Mouse (Mus musculus): Measurements from ENCODE around the gene Ubxn7.

Gene Ubxn7

DNA sequence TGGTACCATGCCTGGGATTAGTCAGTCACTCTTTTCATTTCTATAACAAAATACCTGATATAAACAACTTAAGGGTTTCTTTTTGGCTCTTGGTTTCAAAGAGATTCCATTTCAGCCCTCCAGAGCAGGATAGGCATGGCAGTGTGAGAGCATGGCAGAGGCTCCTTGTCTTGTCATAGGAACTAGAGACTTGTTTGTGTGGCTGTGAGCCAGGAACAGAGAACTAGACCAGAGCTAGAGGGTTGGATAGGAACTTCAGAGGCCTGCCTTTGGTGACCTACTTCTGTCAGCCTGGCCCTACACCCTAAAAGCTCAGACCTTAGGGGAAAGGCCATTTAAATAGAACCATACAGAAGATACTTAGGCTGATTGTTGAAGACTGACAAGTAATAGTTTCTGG is 50.8 kb downstream of the Ubxn7 start:
- no peak for DNase-seq (ENCODE audit: low spot score)

DNA sequence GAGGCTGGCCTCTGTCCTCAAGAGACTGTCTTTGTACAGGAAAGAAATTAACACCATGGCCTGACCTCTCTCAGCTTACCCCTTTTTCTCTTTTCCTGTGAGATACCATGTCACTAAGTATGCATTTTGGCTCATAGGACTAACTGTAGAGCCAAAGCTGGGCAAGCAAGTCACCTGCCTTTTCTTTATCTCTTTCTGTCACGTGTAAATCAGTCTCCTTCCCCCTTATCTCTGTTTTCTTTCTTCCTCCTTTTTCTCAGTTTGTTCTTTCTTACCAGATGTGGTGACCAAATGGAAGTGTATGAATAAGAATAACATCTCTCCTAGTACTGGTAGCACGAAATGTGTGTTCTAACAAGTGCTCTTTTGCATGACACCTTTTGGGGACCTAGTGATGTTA is 52.8 kb downstream of the Ubxn7 start:
- no peak for DNase-seq (ENCODE audit: low spot score)

DNA sequence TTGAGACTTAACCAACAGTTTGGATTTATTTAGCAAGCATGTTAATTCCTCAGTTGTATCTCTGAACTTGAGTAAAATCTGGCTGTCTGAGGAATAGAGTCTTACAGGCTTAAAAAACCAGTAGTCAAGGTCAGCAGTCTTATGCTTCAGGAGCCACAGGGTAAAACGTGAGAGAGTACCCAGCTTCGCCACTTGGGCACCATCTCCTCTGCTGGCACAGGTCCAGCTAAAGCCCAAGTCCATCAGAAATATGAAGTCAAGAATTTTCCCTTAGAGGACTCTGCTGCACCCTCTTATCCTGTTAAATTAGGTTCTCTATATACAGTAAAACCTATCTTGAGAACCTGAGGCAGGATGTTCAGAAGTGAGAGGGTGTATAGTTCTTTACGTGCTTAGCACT is 54.8 kb downstream of the Ubxn7 start:
- no peak for DNase-seq (ENCODE audit: low spot score)

DNA sequence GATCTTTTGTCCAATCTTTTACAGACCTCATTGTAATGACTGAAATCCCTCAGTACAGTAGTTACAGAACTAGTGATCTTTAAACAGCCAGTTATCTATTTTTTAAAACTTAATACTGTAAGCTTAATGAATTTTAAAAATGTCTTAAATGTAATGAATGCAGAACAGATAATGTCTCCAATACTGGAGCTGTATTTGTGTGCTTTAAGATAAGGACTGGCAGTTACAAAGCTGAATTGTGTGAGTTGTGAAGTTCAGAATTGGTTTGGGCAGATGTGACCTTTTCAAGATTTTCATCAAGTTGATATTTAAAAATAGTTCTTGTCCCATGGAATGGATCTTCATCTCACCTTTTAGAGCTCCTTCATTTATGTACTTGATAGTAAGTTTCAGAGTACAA is 57.0 kb downstream of the Ubxn7 start:
- DNase-seq (ENCODE audit: low spot score) = no peak

DNA sequence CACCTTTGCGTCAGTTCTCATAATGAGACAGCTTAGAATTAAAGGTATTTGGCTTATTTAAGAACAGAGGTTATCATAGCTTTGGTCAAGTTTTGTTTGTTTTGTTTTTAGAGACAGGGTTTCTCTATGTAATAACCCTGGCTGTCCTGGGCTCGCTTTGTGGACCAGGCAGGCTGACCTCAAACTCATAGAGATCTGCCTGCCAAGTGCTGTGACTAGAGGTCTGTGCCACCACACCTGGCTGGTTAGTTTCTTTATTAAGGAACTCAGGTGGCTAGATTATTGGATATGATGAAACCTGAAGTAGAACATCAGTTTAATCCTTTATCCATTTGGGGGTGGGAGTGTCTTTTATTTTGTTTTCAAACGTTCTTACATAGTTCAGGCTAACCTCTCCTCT is 57.8 kb downstream of the Ubxn7 start:
- no peak for DNase-seq (ENCODE audit: low spot score)

DNA sequence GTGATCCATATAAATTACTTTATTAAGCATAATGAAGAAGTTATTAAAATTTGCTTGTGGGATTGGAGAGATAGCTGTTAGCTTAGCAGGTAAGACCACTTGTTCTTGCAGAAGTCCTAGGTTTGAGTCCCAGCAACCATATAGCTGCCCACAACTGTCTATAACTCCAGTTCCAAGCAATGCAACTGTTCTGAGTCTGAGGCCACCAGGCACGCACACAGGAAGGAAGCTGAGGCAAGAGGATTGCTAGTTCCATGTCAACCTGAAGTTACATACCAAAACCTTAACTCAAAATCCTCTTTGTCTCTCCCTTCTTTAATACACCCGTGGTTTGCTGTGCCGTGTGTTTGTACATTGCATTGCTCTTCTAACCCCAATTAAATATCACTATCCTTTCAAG is 58.8 kb downstream of the Ubxn7 start:
- no peak for DNase-seq (ENCODE audit: low spot score)

DNA sequence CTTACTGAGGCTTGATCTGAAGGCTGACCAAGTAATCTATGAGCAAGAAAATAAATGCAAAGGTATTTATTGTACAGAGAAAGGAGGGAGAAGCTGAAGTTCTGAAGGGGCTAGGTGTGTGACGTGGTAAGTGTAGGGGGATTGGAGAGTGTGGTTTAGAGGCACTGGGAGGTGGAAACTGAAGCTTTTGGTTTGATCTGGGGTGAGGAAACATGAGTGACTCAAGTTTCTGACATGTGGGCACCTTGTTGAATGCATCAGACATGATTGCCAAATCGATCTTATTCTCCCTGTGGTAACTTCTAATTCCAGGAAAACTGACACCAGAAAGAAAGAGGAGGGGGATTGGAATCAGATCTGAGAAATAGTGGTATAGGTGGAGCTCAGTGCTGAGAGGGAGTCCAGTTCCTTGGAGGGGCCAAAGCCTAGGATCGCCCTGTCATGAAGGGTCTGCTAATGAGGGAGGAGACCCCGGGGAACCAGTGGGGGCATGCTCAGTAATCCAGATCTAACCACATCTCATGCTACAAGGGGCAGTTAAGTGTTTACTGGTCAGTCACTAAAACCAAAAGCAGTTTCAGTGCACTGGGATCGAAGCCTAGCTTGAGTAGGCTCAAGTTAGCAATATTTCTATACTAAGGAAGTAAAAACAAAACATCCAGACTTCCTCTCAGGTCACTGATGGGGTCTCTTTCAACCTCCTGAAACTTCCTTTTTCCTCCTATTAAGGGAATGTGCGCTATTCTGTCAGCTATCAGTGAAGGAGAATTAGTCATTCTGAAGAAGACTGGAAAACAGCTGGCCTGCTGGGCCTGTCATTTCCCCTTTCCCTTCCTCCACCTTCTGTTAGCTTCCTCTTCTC is 63.9 kb downstream of the Ubxn7 start:
- DNase-seq (ENCODE audit: low spot score) = no peak

DNA sequence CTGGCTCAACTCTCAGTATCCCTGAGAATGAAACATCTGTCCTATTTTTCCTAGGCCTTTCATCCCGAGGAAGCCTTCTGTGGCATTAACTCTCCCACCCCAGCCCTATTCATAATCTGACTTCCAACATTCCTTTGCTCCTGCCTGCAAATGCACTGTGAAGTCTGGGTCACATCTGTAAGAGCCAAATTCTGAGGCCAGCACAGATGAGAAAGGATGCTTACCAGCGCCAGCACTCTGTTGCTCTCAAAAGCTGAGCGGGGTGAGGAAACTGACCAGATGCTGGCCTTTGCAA is 64.4 kb downstream of the Ubxn7 start:
- DNase-seq (ENCODE audit: low spot score) = no peak

DNA sequence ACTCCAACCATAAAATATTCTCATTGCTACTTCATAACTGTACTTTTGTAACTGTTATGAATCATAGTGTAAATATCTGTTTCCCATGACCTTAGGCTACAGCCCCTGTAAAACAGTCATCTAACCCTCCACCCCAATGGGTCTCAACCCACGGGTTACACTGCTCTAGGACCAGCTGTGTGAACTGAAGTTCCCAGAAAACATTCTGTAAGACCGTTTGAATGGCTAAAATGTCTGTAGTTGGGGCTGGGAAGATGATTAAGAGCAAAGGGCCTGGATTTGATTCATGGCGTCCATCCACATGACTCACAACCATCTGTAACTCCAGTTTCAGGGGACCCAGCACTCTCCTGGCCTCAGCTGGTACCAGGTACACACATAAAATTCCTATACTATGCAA is 66.1 kb downstream of the Ubxn7 start:
- no peak for DNase-seq (ENCODE audit: low spot score)

DNA sequence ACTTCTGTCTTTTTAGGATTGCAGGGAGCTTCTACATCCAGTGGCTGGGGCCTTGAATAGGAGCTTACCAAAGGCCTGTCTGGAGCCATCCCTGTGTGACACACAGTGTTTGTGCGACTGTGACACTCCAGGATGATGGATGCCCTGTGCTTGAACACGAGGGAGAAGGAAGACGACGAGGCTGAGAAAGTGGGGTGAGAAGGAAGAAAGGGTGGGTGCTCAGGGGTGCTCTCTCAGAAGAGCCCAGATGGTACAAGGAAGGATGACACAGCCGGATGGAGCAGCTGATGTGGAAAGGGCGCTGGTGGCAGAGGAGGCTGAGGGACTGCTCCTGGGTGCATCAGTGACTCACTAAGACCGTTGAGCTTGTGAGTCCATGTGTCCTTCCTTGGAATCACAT is 68.2 kb downstream of the Ubxn7 start, which contains the start of gene Tm4sf19:
Gene Tm4sf19, plus strand, starts transcription at position 240 of the 400 bp plus-strand sequence.
- no peak for DNase-seq (ENCODE audit: low spot score)

DNA sequence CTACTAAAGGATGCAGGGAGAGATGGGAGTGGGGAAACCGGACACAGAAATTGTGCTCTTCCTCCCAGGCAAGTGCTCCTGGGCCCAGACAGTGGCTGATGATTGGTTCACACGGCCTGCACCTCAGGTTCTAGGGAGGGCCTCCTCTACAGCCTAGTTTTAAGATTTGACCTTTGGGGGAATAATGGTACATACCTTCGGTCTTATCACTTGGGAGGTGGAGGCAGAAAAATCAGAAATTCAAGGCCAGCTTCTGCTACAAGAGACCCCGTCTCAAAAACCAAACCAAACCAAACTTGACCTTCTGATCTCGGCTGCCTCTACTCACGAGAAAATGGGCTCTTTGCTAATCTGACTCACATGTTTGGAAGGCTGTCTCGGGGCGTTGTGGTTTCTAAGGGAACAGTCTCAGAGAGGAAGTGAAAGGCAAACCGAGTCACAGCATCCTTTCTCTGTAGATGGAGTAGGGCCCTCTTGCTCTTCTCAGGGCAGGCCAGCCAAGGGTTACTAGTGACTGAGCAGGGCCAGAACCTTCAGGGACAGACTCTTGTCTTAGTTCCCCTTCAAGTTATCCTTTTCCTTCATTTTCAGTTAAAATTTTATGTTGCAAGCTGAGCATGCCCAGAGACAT is 69.4 kb downstream of the Ubxn7 start:
- no peak for DNase-seq (ENCODE audit: low spot score)

DNA sequence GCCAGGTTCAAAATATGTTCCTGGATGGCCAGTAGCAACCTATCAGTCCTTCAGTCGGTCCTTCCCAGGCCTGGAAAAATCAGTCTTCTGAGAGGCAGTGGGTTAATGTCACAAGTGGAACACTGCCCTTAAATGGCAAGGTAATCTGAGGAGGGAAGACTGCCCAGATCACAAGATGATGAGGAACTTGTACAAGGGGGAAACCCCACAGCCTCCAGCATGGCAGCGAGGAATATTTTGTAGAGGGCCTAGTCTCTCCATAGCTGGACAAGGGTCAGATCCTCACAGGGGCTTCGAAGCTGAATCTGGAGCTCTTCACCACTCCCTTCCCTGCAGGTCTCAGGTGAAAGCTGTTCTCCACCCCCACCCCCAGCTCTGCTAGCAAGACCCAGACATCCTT is 70.8 kb downstream of the Ubxn7 start:
- DNase-seq (ENCODE audit: low spot score) = no peak

DNA sequence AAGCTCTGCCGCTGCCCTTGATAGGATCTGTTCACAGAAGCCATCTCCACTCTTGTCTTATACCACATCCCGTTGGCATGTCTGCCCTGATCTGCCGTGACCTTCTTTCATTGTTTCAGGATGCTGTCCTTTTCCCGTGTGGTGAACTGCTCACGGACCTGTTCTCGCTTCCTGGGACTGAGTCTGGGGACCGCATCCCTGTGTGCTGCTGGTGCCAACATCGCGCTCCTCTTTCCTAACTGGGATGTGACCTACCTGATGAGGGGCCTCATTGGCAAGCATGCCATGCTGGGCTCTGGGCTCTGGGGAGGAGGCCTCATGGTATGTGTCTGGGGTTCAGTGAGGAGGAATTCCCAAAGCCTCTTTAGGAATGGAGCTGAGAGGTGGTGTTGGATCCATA is 73.7 kb downstream of the Ubxn7 start:
- no peak for DNase-seq (ENCODE audit: low spot score)

DNA sequence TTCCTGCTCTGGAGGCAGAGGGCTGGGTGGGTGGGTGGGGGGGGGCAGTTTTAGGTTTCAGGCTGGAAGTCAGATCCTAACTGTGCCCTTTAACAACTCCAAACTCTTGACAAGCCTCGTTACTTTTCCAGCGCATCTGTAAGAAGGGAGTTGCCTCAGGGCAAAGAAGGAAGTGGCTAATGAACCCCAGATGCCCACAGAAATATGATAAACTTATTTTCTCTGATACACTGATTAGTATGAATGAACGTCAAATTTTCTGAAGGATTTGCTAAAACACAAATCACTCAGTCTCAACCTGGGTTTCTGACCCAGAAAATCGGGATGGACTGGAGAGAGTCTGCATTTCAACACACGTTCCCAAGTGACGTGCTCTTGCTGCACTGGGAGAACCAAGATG is 74.6 kb downstream of the Ubxn7 start:
- no peak for DNase-seq (ENCODE audit: low spot score)

DNA sequence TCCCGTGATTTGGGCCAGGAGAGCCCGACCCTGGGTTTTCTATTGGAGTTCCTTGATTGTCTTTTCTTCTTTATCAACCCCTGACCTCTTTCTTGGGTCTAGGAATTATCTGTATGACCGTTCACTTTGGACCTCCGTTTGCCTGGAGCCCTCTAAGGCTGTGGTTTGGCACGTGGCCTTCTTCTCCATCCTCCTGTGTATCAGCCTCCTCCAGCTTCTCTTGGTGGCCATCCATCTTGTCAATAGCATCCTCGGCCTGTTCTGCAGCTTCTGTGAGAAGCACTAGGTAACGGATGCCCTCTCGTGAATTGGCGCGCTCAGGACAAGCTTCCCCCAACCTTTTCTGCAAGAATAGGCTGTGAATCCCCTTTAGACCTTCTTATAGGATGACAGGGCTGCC is 75.7 kb downstream of the Ubxn7 start:
- DNase-seq (ENCODE audit: low spot score) = no peak

DNA sequence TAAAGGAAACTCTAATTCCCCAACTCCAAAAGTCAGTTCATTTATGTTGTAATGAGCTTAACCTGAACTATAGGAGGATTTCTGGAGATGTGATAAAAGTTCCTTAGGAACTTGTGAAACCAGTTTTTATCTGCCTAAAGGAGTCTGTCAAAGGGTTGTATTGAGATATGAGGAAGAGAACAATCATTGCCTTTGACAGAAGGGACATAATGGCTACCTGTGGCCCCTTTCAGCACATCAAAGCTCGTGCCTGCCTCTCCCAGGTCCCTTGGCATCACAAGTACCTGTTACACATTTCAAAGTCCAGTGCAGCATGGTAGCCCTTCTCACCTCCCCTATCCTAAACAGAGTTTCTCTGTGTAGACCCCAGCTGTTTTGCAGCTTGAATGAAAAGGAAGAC is 85.4 kb downstream of the Ubxn7 start:
- DNase-seq (ENCODE audit: low spot score) = no peak

DNA sequence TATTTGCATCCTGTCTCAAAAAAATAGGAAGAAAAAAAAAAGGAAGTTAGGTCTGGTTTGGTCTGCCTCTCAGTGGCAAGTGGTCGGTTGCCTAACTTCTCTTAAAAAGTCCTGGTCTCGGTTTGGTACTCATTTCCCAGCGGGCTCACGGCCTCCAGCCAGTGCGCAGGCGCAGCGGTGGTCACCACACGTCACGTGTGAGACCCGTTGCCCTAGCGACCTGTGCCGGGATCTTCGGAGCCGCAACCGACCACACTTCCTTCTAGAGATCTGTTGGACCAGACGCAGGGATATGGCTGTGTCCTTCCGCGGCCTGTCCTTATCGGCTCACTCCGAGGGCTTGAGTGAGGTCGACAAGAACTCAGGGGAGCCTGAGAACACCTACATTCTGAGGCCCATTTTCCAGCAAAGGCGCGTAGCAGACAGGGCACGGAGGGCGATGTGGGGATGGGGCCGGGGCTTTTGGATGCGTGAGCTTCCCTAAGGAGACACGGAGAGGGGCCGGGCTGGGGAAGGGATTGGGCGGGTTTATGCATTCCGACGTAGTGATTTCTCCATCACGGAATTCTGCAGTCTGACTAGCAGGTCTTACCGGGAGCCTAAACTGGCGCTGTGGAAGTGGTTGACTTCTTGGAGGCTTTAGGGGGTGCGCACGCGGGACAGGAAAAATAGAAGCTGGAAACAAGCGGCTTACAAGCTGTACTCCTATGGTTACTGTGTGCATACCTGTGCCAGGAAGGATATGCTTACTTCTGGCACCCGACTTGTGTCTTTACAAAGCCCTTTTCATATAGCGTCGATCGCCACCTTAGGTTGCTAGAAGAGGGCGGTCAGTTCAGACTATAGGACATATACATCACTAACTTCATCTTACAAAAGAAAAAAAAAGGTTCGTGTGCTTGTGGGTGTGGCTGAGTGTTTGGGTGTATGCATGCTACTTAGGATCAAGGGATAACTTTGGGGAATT is 87.7 kb downstream of the Ubxn7 start, which contains the start of gene Tctex1d2:
Gene Tctex1d2, plus strand, starts transcription at position 186 of the 967 bp plus-strand sequence.
- DNase-seq (ENCODE audit: low spot score) = peak; percentile 95

DNA sequence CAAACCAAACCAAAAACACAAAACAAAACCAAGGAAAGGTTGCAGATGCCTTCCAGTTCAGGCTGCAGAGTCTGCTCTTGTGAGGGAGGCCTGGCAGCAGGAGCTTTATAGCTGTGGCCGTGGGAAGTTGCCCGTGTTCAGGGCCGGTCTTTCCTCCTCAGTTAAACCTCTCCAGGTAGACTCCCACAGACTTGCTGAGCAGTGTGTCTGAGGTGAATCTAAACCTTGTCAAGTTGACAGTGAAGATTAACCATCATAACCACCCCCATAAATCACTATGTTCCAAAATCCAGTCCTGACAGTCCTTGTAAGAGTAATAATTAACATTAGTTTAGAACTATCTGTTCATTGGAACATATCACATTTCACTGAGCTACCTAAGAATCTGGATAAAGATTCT is 95.4 kb downstream of the Ubxn7 start:
- DNase-seq (ENCODE audit: low spot score) = no peak

DNA sequence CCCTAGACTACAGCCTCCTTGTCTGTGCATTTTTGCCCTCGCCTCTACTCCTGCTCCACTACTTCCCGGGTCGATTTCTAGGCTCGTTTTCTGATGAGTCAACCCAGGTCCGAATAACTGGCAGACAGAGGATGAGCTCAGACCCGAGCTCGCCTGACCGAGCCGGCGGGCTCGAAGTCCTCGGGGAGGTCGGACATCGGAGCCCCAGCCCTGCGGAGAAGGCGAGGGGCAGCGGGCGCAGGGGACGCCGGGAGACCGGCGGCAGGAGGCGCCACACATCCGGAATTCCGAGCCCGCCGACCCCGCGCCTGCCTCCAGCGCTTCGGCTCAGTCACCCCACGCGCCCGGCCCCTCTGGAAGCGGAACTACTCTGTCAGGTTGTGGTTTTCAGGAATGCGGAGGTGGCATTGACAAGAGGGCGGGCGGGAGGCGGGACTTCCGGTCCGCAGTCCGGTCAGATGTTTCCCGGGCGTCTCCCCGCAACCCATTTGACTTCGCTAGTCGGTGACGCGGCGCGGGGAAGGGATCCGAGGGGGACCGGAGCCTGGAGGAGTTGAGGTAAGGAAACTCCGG is 98.5 kb downstream of the Ubxn7 start, which contains the start of gene Pcyt1a:
Gene Pcyt1a, plus strand, starts transcription at position 448 of the 573 bp plus-strand sequence.
- peak; percentile 92 for DNase-seq (ENCODE audit: low spot score)

DNA sequence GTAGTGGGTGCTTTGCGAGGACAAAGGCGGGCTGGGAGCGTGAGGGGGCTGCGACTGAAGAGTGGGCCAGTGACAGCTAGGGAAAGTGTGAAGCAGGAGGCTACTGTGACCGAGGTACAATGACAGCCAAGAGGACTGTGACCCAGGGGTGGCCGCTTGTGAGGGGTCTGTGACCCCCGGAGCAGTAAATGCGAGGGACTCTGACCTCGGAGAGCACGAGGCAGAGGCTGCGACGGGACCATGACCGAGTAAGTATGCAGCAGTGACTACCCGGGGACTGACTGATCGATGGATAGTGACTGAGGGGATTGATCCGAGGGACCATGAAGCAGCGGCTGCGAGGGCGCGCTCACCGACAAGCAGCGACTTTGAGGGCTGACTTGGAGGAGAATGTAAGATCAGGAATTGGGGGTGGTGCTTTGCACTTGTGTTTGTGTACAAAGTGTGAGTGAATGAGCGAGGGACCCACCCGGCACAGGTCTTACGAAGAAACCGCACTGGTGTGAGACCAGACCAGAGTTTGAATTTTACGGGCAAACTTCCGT is 99.1 kb downstream of the Ubxn7 start:
- DNase-seq (ENCODE audit: low spot score) = peak; percentile 38

DNA sequence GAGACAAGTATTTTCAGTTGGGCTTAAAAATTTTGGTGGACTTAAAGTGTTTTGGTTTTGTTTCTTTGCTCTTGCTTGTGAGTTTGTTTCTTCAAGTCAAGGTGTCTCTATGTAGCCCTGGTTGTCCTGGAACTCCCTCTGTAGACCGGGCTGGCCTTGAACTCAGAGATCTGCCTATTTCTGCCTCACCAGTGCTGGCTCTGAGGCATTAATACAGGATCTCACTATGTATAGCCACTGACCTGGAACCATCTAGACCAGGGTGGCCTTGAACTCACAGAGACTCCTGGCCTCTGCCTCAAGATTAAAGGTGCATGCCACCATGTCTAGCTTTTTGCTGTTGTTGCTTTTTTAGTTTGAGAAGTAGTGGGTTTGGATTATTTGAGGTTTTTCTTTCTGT is 99.9 kb downstream of the Ubxn7 start:
- DNase-seq (ENCODE audit: low spot score) = no peak

DNA sequence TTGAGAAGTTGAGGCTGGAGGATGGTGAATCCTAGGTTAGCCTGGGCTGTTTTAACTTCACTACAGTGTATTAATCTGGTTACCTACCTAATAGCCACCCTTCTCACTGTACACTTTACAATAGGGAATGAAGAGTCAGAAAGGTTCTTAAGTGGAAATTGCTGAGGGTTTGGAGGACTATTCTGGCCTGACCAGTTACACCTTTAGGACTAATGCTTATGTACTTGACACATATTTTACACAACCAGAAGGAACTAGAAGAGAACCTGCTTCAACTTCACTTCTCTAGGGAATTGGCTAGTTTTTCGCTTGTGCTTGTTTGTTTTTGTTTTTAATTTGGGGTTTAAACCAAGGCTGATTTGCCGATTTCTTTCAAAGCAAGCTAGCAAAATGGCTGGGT is 101.1 kb downstream of the Ubxn7 start:
- DNase-seq (ENCODE audit: low spot score) = no peak
